Mouse (Mus musculus) testis, adult 2 months (tissue): ENCODE measurements around the gene Lipc. TPM values are rescaled to one million over a fixed set of nuclear protein-coding genes. Genes with fewer than 3 reads are reported as not detected.

Source experiments
- H3K27ac ChIP-seq: fragments of 200-500 bp; 2 replicates; pipeline ENCODE4 v1.5.1; 2012; ENCODE audit warnings: low read depth, low read length; ENCODE audit not compliant: control insufficient read depth, insufficient read depth
- H3K27me3 ChIP-seq: fragments of 200-500 bp; 2 replicates; pipeline ENCODE4 v1.6.1; 2012; ENCODE audit warnings: mild to moderate bottlenecking, low read length, moderate library complexity; ENCODE audit not compliant: control insufficient read depth, insufficient read depth
- H3K36me3 ChIP-seq: fragments of 200-500 bp; 2 replicates; pipeline ENCODE4 v1.6.1; 2012; ENCODE audit warnings: mild to moderate bottlenecking, low read length; ENCODE audit not compliant: control insufficient read depth, insufficient read depth
- H3K4me1 ChIP-seq: fragments of 200-500 bp; 2 replicates; pipeline ENCODE4 v1.6.1; 2012; ENCODE audit warnings: low read length; ENCODE audit not compliant: control insufficient read depth, insufficient read depth
- H3K4me3 ChIP-seq: fragments of 200-500 bp; 2 replicates; pipeline ENCODE4 v1.5.1; 2012; ENCODE audit warnings: low read depth, mild to moderate bottlenecking, low read length, moderate library complexity, mixed read lengths; ENCODE audit not compliant: control insufficient read depth
- CTCF ChIP-seq: fragments of 200-500 bp; IDR thresholded peaks from 2 replicates; pipeline ENCODE4 v1.5.1; 2012; ENCODE audit warnings: low read depth, mild to moderate bottlenecking, inconsistent platforms, low read length, moderate library complexity; ENCODE audit not compliant: control insufficient read depth, insufficient read depth, insufficient replicate concordance
- POLR2A ChIP-seq: fragments of 200-500 bp; IDR thresholded peaks from 2 replicates; pipeline ENCODE4 v1.6.1; 2012; ENCODE audit warnings: low read depth, mild to moderate bottlenecking, inconsistent platforms, low read length, moderate library complexity; ENCODE audit not compliant: control insufficient read depth
- polyA plus RNA-seq: library from polyadenylated mRNA; depleted of rRNA; stranded (reverse); fragments of >200 nt; gene quantifications from 2 replicates; pipeline ENCODE4 v1.2.3, GENCODE M21; 2012

The Lipc gene
- polyA plus RNA-seq, 1 experiment = not detected

DNA sequence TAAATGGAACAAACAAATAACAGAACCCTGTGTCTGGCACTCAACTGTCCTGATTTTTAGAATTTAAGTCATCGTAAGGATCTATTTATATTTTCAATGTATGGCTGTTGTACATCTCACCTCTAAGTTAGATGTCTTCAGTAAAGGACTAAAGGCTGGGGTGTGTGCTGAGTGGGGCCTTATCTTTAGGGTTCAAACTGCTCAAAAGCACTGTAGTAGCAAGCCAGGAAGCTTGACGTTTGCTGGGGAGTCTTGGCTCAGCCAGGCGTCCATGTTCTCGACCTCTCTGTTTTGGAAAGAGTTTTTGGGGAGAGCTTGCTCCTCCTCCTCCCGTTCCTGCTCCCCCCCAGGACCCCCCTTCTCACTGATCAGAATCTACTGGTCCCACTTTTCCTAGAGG, 59.4 kb downstream of the Lipc start:
- TF ChIP-seq POLR2A (no peak), CTCF (no peak)
- no peaks in the 10 kb centered on the region; the same call in 1 of the 2 replicates for H3K4me1 ChIP-seq
- no peak overlapping the region for H3K4me3 ChIP-seq
- H3K27me3 ChIP-seq = no peaks in the 10 kb centered on the region
- no peak overlapping the region for H3K27ac ChIP-seq
- H3K36me3 ChIP-seq = no peaks in the 10 kb centered on the region

DNA sequence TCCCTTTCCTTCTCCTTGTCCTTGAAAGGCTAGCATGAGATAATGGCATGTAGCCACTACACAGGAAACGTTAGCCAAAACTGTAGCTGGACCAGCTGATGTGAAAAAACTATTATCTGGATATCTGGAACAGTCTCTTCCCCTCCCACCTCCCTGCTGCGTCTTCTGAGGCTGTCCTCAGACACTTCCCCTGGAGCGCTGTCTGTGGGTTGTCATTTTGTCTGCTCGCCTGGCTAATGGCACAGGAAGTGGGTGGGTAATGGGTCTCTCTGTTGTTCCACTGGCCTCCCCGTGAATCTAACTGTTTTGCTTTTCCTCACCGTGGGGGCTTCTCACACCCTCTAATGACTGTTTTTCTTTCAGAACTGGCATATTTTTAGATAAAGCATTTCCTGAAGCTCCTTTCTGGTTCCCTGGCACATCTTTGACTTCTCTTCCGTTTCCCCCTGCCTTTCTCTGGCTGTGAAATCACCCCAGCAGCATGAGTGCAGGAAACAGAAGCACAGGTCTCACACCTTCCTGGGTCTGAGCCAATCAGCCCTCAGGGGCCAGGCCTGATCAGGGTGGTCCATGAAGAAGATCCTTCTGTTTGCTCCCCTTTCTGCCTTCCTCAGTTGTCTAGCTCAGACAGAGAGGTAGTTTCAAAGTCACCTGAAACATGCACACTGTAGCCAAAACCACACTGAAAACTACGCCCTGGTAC, 60.4 kb downstream of the Lipc start:
- Histone ChIP-seq H3K36me3 (no peaks in the 10 kb centered on the region), H3K27me3 (no peaks in the 10 kb centered on the region), H3K27ac (peak overlapping the region; percentile 60), H3K4me3 (no peak overlapping the region), H3K4me1 (no peaks in the 10 kb centered on the region; the same call in 1 of the 2 replicates)
- TF ChIP-seq CTCF (no peak), POLR2A (no peak; the same call in 1 of the 2 replicates)

DNA sequence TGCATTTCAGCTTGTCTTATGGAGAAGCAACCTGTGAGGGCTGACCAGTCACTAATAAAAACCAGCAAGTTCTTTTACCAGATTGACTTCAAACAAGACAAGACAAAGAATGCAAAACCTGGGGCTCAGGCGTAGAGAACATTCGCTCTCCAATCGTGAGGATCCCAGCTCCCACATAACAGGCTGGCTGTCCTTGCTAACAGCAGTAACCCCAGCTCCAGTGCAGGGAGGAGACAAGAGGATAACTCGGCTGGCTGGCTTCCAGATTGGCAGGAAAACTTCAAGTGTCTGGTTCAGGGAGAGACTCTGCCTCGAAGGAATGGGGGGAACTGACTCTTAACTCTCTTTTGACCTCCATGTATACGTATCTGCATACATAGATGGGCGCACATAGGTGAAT, 61.3 kb downstream of the Lipc start:
- H3K4me3 ChIP-seq = no peak overlapping the region
- peak overlapping the region; percentile 52 for H3K27ac ChIP-seq
- no peaks in the 10 kb centered on the region for H3K27me3 ChIP-seq
- no peaks in the 10 kb centered on the region; the same call in 1 of the 2 replicates for H3K4me1 ChIP-seq
- TF ChIP-seq CTCF (no peak), POLR2A (no peak)
- H3K36me3 ChIP-seq = no peaks in the 10 kb centered on the region

DNA sequence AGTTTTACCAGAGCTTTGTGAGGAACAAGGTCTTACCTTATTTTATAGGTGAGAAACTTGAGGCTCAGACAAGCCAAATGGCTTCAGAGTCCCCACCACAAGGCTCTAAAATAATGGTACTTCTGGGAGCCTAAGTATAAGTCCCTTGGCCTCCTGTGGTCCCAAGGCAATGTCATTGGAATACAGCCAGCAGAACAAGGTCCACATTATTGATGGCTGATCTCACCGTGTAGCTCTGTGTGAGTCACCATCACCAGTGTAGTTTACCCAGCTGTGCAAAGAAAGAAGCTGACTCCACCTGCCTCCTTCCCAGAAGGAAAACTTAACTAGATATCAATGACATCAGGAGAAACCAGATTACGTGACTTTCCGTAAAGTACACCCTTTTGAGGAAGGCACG, 63.1 kb downstream of the Lipc start:
- Histone ChIP-seq H3K27me3 (no peaks in the 10 kb centered on the region), H3K27ac (no peak overlapping the region), H3K36me3 (no peaks in the 10 kb centered on the region), H3K4me3 (no peak overlapping the region), H3K4me1 (no peaks in the 10 kb centered on the region; the same call in 1 of the 2 replicates)
- TF ChIP-seq POLR2A = no peak
- TF ChIP-seq CTCF = no peak

DNA sequence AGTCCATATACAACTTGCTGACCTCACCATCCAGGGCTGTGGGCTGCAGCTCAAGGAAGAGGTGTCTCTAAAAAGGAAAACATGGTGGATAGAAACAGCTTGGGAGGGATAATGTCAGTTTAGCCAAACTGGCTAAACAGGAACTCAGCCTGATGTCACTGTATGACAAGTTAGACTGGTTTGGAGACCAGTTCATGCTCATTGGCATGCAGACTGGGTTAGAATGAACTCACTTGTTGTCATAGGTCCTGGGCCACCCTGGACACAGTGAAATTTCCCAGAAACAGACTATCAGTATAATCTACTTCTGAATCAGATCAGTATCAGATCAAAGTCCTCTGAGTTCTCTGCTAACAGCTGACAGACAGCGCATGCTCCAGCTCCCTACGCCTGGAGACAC, 63.5 kb downstream of the Lipc start:
- TF ChIP-seq CTCF = no peak
- no peak for TF ChIP-seq POLR2A
- no peaks in the 10 kb centered on the region for H3K27me3 ChIP-seq
- no peak overlapping the region for H3K27ac ChIP-seq
- no peak overlapping the region for H3K4me3 ChIP-seq
- no peaks in the 10 kb centered on the region for H3K36me3 ChIP-seq
- H3K4me1 ChIP-seq = no peaks in the 10 kb centered on the region; the same call in 1 of the 2 replicates

DNA sequence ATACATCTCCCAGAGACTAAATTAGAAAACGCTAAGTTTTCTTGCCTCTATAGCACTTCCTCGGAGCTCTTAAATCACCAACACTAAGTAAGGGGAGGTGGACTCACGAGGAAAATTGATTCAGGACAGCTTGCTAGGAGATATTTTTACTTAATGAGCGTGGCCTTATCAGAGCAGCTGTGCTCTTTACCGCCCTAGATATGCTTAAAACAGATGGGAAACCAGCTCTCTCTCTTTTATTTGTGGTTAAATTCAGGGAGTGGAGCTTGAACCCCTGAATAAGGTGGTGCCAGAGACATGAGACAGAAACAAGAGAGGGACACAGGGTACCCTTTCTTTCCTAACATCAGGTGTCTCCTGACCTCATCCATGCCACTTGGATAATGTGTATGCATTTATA, 70.0 kb downstream of the Lipc start:
- no peaks in the 10 kb centered on the region for H3K27me3 ChIP-seq

DNA sequence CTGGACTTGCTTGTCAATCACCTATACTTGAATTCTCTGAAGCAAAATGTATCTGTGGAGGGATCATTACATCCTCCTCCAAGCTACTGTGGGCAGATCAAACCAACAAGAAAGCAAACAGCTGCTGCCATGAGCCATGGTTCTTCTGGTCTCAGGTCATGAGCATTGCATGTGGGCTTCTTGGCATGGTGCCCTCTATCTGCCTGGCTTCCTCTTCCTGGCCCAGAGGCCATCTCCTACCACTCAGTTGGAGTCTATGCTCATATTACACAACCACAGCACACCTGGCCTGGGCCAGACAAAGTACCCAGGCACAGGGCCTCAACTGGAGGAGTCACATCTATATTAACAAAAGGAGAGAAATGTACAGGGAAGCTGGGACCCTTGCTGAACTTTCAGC, 73.2 kb downstream of the Lipc start:
- TF ChIP-seq CTCF (no peak), POLR2A (no peak)
- no peaks in the 10 kb centered on the region for H3K27me3 ChIP-seq
- H3K36me3 ChIP-seq = no peaks in the 10 kb centered on the region
- H3K4me1 ChIP-seq = no peaks in the 10 kb centered on the region
- no peak overlapping the region for H3K4me3 ChIP-seq
- H3K27ac ChIP-seq = no peak overlapping the region

More for the DNA sequence above, 70.0 kb downstream of the Lipc start:
- no peaks in the 10 kb centered on the region for H3K4me1 ChIP-seq
- H3K36me3 ChIP-seq = no peaks in the 10 kb centered on the region
- H3K4me3 ChIP-seq = no peak overlapping the region
- TF ChIP-seq CTCF (no peak), POLR2A (no peak)
- no peak overlapping the region for H3K27ac ChIP-seq
